Mouse (Mus musculus) spleen, adult 2 months (tissue): ENCODE measurements at regions not wholly inside any gene's neighbourhood (a gene's known extent, or its start where the extent isn't known, plus 50 kb on each side); places are given as distances from the start of the nearest gene placed in this dataset.

Experiments used
- CTCF ChIP-seq: fragments of 200-500 bp; IDR thresholded peaks from 2 replicates; pipeline ENCODE4 v1.5.1; 2011; ENCODE audit warnings: mild to moderate bottlenecking, inconsistent platforms; ENCODE audit not compliant: insufficient read depth, insufficient read length, insufficient replicate concordance; ENCODE audit errors: extremely low read depth
- POLR2A ChIP-seq: fragments of 200-500 bp; IDR thresholded peaks from 2 replicates; pipeline ENCODE4 v1.6.1; 2011; ENCODE audit warnings: low read depth, low read length, inconsistent platforms

- TF ChIP-seq CTCF (no peak), POLR2A (no peak)
Observed at GRCm38 (mm10) chr8:90574676-90575075, 226.5 kb upstream of the Tox3 start.
